Mouse (Mus musculus) kidney, embryonic 16.5 days (tissue): ENCODE measurements at regions not wholly inside any gene's neighbourhood (a gene's known extent, or its start where the extent isn't known, plus 50 kb on each side); places are given as distances from the start of the nearest gene placed in this dataset.

Experiments used
- ATAC-seq: fragments of 200-750 bp; cut with Nextera tagmentation; 2 replicates; pipeline ENCODE4 v1.8.0; 2017; ENCODE audit warnings: moderate TSS enrichment; ENCODE audit not compliant: low FRiP score, low TSS enrichment
- H3K27ac ChIP-seq: fragments of 300-500 bp; sonication (generic); 2 replicates; pipeline ENCODE4 v1.5.1; 2014; ENCODE audit warnings: low read length
- H3K27me3 ChIP-seq: fragments of 300-500 bp; sonication (generic); 2 replicates; pipeline ENCODE4 v1.6.1; 2014; ENCODE audit warnings: low read length, control low read depth, mixed read lengths; ENCODE audit not compliant: insufficient read depth
- H3K36me3 ChIP-seq: fragments of 300-500 bp; sonication (generic); 2 replicates; pipeline ENCODE4 v1.6.1; 2014; ENCODE audit warnings: low read length, control low read depth, mixed read lengths; ENCODE audit not compliant: insufficient read depth
- H3K4me1 ChIP-seq: fragments of 300-500 bp; sonication (generic); 2 replicates; pipeline ENCODE4 v1.6.1; 2014; ENCODE audit warnings: low read length, control low read depth, mixed read lengths; ENCODE audit not compliant: insufficient read depth
- H3K4me2 ChIP-seq: fragments of 300-500 bp; sonication (generic); replicated peaks from 2 replicates; pipeline ENCODE4 v1.6.1; 2014; ENCODE audit warnings: low read depth, low read length
- H3K4me3 ChIP-seq: fragments of 300-500 bp; sonication (generic); 2 replicates; pipeline ENCODE4 v1.5.1; 2014; ENCODE audit warnings: mild to moderate bottlenecking, low read length
- H3K9ac ChIP-seq: fragments of 300-500 bp; sonication (generic); replicated peaks from 2 replicates; pipeline ENCODE4 v1.6.1; 2014; ENCODE audit warnings: low read length
- H3K9me3 ChIP-seq: fragments of 300-500 bp; sonication (generic); 2 replicates; pipeline ENCODE4 v1.6.1; 2016; ENCODE audit warnings: low read length, control low read depth
- WGBS: fragments of 180-500 bp; shearing (Covaris S2); extraction: QIAGEN DNeasy Blood & Tissue Kit; methylation state at CpG from one replicate; pipeline ENCODE4 v1.1.7; 2014; 5-methylcytosine and 5-hydroxymethylcytosine counted together

- ATAC-seq, result no peak
- H3K36me3 ChIP-seq, result no peaks in the 10 kb centered on the region
- H3K9ac ChIP-seq, result no peak overlapping the region
These were observed 462.1 kb upstream of the Arglu1 start for GRCm38 (mm10) chr8:9152313-9152925.

DNA sequence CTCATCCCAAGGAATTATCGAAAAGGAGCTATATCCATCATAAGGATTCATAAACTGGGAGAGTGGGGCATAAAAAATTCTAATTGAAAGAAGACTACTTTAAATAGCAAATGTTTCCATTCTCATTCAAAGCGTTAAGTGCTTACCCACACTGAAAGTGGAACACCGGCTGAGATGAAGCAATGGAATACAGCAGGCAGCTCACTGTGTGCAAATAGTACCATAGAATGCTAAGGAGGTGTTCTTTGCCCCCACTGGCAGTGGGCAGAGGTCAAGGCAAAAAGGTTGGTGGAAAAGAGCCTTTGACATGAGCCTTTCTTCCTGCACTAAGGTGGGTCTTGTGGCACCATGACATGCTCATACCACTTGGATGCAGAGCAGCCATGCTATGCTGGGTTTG is 454.0 kb upstream of the Arglu1 start:
- no peak overlapping the region for H3K4me2 ChIP-seq
- no peaks in the 10 kb centered on the region for H3K27me3 ChIP-seq
- no peaks in the 10 kb centered on the region for H3K9me3 ChIP-seq
- H3K4me3 ChIP-seq, result no peak overlapping the region
- H3K27ac ChIP-seq, result no peak overlapping the region
- no peak overlapping the region for H3K9ac ChIP-seq
- 95% methylated on average over 3 of the region's 3 CpGs for WGBS
- H3K36me3 ChIP-seq, result no peaks in the 10 kb centered on the region
- no peak for ATAC-seq
- no peaks in the 10 kb centered on the region for H3K4me1 ChIP-seq

More at GRCm38 (mm10) chr8:9152313-9152925, 462.1 kb upstream of the Arglu1 start:
- no peak overlapping the region for H3K4me3 ChIP-seq
- no peaks in the 10 kb centered on the region for H3K27me3 ChIP-seq
- no peaks in the 10 kb centered on the region for H3K9me3 ChIP-seq
- no peak overlapping the region for H3K27ac ChIP-seq
- H3K4me1 ChIP-seq, result peaks cover 4% of the 10 kb centered on the region
- H3K4me2 ChIP-seq, result no peak overlapping the region
- 84% methylated on average over 20 of the region's 20 CpGs for WGBS

DNA sequence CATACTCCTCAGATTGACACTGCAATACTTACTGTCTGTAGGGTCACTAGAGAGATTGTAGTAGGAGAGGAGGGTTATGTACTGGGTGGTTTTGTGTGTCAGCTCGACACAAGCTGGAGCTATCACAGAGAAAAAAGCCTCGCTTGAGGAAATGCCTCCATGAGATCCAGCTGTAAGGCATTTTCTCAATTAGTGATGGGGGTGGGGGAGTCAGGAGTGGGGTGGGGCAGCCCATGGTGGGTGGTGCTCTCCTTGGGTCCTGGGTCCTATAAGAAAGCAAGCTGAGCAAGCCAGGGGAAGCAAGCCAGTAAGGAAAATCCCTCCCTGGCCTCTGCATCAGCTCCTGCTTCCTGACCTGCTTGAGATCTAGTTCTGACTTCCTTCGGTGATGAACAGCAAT is 449.5 kb upstream of the Arglu1 start:
- H3K9me3 ChIP-seq, result no peaks in the 10 kb centered on the region
- no peak overlapping the region for H3K9ac ChIP-seq

DNA sequence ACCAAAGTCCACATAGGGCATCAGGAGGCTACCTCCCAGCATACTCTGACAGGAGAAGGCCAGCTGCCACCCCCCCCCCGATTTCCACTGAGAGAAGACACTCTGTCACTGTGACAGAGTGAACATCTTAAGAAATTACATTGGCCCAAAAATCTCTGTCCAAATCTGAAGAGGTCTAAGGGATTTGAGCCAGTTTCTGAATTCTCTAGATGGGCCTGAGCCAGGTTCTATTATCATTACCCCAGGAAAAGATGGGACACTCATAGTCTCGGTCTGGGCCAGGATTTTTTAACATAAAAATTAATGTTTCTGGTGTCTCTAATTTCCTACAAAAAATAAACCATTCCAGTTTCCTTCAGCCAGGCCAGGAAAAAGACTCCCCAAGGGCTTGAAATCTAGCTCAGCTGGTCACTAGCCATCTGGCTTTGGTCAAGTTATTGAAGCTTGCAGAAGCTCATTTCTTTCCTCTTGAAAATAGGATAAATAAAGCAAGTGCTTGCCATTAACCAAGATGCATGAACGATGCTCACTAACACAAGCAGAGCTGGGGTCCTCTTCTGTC is 448.8 kb upstream of the Arglu1 start:
- 57% methylated on average over 3 of the region's 3 CpGs for WGBS
- Histone ChIP-seq H3K9ac (no peak overlapping the region), H3K27ac (no peak overlapping the region), H3K36me3 (no peaks in the 10 kb centered on the region), H3K4me1 (peaks cover under 1% of the 10 kb centered on the region), H3K27me3 (no peaks in the 10 kb centered on the region), H3K9me3 (no peaks in the 10 kb centered on the region), H3K4me3 (no peak overlapping the region), H3K4me2 (no peak overlapping the region)
- peak; percentile 31; the same call in 1 of the 2 replicates for ATAC-seq

More for the DNA sequence above, 449.5 kb upstream of the Arglu1 start:
- Histone ChIP-seq H3K4me2 (no peak overlapping the region), H3K27me3 (no peaks in the 10 kb centered on the region), H3K4me3 (no peak overlapping the region), H3K27ac (no peak overlapping the region), H3K4me1 (no peaks in the 10 kb centered on the region), H3K36me3 (no peaks in the 10 kb centered on the region)
- WGBS, result 47% methylated on average over 3 of the region's 3 CpGs
- ATAC-seq, result no peak

- Histone ChIP-seq H3K4me1 (peaks cover 9% of the 10 kb centered on the region), H3K36me3 (no peaks in the 10 kb centered on the region), H3K4me3 (no peak overlapping the region), H3K9me3 (no peaks in the 10 kb centered on the region), H3K27ac (no peak overlapping the region), H3K27me3 (no peaks in the 10 kb centered on the region), H3K9ac (no peak overlapping the region), H3K4me2 (no peak overlapping the region)
- 26% methylated on average over 7 of the region's 7 CpGs for WGBS
- ATAC-seq, result peak; percentile 80
These were observed 443.4 kb upstream of the Arglu1 start for GRCm38 (mm10) chr8:9133758-9134157.

GRCm38 (mm10) chr8:9132612-9133218 is 442.4 kb upstream of the Arglu1 start:
- 86% methylated on average over 5 of the region's 5 CpGs for WGBS
- Histone ChIP-seq H3K9me3 (no peaks in the 10 kb centered on the region), H3K27ac (no peak overlapping the region), H3K36me3 (no peaks in the 10 kb centered on the region), H3K9ac (no peak overlapping the region), H3K4me3 (no peak overlapping the region), H3K4me2 (no peak overlapping the region), H3K4me1 (peaks cover 9% of the 10 kb centered on the region), H3K27me3 (no peaks in the 10 kb centered on the region)
- no peak for ATAC-seq

DNA sequence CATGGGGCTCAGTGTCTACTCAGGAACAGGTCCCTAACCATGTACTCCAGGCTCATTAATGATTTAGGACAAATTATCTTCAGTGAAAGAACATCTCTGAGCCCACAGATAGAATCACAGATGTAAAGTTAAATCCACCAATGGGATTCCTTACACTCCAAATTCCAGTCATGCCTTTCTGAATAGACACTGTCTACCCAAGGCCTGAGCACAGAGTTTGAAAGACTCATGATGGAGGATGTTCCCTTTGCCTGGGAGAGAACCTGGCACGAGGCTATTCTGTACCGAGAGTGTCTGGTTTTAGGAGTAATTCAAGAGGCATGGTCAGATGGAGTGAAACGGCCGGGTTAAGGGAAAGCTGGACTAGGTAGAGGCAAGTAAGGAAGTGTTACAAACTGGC is 440.9 kb upstream of the Arglu1 start:
- Histone ChIP-seq H3K27me3 (no peaks in the 10 kb centered on the region), H3K4me1 (peaks cover 9% of the 10 kb centered on the region), H3K9me3 (no peaks in the 10 kb centered on the region), H3K4me2 (no peak overlapping the region), H3K9ac (no peak overlapping the region), H3K36me3 (no peaks in the 10 kb centered on the region), H3K4me3 (no peak overlapping the region), H3K27ac (no peak overlapping the region)
- 74% methylated on average over 4 of the region's 4 CpGs for WGBS
- no peak for ATAC-seq

DNA sequence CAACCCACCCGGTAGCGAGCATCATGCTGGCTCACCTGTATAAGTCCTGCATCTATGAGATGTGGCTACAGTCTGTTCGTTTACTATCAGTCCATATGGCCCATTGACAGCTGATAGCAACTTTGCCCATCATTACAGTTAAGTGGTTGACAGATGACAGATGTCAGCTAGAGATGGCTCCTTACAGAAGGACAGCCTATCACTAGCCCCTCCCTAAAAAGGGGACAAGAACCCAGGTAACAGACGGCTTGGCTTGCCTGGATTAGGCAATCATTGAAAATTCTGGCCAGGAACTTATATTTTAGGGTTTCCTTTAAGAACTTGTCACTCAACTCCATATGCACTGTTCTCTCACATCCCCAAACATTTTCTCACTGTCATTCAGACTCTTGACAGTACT is 434.2 kb upstream of the Arglu1 start:
- WGBS, result 77% methylated on average over 4 of the region's 4 CpGs
- H3K36me3 ChIP-seq, result no peaks in the 10 kb centered on the region
- no peak for ATAC-seq
- H3K9ac ChIP-seq, result no peak overlapping the region
- H3K27me3 ChIP-seq, result no peaks in the 10 kb centered on the region
- H3K4me1 ChIP-seq, result no peaks in the 10 kb centered on the region
- H3K9me3 ChIP-seq, result no peaks in the 10 kb centered on the region; the same call in 1 of the 2 replicates
- H3K27ac ChIP-seq, result no peak overlapping the region
- no peak overlapping the region for H3K4me2 ChIP-seq
- H3K4me3 ChIP-seq, result no peak overlapping the region

DNA sequence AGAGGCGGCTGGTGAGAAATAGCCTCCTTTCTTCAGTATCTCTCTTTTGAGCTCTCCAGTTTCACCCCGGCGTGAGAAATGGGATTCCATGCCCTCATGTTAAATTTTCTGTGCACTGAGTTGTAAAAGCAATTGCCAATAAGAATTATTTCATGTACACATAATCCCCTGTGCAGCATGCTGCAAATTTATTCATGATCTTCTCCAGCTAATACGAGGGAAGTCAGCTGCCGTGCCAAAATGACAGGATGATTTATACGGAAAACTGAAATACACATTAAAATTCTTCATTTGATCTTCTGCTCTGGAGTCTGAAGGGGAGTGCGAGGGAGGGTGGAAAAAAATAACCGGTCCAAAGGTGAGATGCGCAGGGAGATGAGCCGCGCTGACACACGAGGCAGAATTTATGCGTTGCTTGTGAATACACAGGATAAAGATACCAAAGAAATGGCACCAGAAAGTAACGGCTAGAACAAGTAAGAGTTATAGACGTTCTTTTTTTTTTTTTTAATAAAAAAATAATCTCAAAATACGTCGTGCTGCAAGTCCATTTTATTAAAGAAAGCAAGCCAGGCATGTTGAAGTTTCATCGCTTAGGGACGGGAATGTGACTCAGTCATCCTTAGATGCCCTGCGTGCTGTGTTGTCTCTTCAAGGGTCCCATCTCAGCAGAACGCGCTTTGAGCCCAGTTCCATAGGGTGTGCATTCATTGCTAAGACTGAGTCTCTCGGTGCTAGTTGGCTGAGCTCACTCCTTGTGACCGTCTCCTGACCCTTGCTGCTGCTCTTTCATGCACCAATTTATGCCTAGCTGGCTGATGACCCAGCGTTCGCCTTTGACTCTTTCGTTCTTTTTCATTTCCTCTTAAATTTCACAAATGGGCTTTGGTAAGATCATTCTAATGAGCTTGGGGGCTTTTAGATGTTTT is 427.8 kb upstream of the Arglu1 start:
- H3K27ac ChIP-seq, result no peak overlapping the region
- no peaks in the 10 kb centered on the region for H3K27me3 ChIP-seq
- no peak overlapping the region for H3K4me3 ChIP-seq
- H3K9ac ChIP-seq, result no peak overlapping the region
- H3K9me3 ChIP-seq, result peaks cover 3% of the 10 kb centered on the region; the same call in 1 of the 2 replicates
- WGBS, result 47% methylated on average over 27 of the region's 27 CpGs
- H3K4me1 ChIP-seq, result peaks cover 4% of the 10 kb centered on the region; the same call in 1 of the 2 replicates
- peak; percentile 71; the same call in 1 of the 2 replicates for ATAC-seq
- H3K4me2 ChIP-seq, result no peak overlapping the region
- H3K36me3 ChIP-seq, result no peaks in the 10 kb centered on the region
